Mouse (Mus musculus) cerebellum, adult (tissue): ENCODE measurements around the gene Laptm4a.
"Not testable (repeated sequence)": the region's sequence is repeated elsewhere in the genome, so short reads cannot be mapped to it uniquely, and the experiment has no call there.

Source experiments
- ATAC-seq: cut with Nextera tagmentation; 2 replicates; pipeline ENCODE4 v1.9.2; 2017; ENCODE audit warnings: mild to moderate bottlenecking, moderate library complexity, mixed read lengths; ENCODE audit not compliant: insufficient number of reproducible peaks, low FRiP score, low TSS enrichment

Gene Laptm4a

DNA sequence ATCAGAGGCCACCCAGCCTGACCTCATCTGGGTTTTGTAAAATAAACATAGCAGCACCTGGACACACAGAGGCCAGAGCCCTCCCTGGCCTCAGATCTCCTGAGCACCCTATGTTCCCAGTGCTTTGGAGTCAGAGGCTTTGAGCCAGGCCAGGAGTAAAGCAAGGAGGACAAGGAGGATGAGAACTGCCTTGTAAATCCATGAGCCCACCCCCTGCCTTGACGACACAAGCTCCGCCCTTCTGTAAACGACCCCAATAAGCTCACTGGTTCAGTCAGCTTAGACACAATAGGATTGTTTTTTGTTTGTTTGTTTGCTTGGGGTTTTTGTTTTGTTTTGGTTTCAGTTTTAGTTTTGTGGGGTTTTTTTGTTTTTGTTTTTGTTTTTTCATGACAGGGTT is 19.0 kb upstream of the Laptm4a start:
- no peak for ATAC-seq

DNA sequence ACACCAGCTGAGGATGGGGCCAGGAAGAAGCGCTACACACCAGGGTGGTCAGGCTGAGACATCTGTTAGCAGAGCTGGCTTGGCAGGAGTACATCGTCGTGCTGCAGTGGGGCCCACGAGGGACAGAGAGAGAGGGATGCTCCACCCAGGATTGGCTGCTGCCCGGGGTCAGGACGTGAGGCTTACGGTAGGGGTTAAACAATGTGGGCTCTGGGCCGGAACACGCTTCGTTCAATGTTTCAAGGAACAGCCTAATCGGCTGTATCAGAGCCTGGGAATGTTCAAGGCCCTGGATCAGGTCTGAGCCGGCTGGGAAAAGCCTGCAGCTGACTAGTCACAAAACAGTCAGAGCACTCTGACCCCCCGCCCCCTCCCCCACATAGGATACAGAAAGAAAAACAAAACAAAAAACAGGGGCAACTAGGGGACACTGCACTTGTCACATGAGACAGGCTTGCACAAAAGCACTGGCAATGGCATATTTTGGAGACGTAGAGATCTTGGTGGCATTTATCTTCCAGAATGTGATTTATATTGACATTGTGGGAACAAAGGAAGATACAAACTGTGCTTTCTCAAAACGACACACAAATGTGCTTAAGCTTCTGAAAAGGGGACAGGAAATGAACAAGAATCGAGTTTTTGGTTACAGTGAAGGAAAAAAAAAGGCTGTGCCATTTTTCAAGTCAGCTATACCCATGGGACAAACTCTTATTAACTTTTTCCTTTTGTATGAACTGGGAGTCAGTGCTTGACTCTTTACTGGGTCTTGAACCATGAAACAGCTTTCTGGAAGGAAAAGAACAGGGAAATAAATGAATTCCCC is 8.4 kb upstream of the Laptm4a start:
- no peak for ATAC-seq

DNA sequence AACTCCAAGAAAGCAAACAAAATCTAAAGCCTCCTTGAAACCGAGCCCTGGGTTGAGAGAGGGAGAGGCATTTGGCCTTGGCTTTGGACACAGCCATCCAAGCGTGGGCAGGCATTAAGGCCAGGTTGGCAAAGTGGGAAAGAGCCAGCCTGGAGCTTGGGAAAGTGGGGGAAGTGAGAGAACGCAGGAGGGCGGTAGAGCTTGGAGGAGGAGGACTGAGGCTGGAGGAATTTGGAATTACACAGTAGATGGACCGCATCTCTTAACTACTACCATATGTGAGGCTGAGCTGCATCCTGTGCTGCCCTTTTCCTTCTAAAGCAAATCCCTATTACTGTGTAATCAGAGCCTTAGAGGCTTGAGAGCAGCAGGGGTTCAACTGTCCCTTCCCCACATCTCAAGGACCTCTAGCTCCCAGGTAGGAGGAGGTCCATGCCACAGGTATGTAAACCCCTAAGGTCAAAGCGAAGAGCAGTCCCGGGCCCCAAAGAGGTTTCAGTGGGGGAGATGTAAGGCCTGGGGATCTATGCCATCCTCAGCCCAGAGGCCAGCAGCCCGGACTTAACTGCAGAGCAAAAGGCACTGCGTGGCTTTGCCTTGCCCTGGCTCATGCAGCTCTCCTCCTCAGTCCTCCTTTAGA is 7.6 kb upstream of the Laptm4a start:
- peak; percentile 81 for ATAC-seq

DNA sequence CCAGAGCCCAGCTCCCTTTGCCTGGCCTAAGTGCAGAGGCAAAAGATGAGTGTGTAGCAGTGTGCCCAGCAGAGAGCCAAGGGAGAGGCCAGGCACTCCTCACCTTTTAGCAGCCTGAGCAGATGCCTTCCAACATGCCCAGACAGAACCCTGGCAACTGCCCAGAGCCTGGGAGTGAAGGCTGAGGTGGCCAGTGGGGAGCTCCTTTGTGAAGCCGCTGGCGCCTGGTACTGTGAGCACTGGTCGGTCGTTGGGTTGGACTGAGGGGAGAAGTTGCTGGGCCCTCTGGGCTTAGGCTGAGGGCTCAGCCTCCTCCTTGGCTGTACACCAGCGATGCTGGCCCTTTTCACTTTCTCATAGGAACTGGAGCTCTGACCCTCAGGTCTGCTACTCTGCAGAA is 5.1 kb upstream of the Laptm4a start:
- 0 out of 2 replicates have a peak, but pooled peaks have one; percentile 22 for ATAC-seq

DNA sequence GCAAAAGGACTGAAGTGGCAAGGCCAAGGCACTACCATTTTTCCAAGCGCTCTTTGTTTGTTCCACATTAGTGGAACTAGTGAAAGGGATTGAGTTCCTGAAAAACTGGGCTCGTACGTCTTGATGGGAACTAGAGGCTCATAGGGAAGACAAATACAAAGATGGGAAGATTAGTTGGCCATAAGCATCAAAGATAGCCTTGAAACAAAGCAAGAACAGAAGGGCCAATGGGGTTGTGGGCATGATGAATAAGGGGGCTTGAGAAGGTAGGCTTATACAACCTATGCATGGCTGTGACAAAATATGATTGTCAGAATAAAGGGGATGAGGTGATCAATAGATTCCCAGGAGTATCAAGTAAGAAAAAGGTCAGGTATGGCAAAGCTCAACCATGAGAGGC is 2.2 kb upstream of the Laptm4a start:
- no peak for ATAC-seq

DNA sequence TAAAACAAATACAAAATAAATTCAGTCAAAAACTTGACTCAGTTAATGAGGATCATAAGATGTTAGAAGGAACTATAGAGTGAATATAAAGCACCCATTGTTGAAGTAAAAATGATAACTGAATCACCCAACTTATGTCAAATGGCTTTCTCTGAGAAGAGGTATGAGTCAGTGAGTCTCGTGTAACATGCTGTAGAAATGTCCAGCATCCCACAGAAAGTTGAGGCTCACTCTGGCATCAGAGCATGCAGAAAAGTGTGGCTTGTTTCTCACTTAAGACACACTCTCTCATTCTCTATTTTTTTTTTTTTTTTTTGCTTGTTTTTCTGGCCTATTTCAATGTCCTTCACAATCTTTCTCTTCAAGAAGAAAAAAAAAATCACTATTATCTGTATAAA is 469 bp upstream of the Laptm4a start:
- ATAC-seq, result no peak

DNA sequence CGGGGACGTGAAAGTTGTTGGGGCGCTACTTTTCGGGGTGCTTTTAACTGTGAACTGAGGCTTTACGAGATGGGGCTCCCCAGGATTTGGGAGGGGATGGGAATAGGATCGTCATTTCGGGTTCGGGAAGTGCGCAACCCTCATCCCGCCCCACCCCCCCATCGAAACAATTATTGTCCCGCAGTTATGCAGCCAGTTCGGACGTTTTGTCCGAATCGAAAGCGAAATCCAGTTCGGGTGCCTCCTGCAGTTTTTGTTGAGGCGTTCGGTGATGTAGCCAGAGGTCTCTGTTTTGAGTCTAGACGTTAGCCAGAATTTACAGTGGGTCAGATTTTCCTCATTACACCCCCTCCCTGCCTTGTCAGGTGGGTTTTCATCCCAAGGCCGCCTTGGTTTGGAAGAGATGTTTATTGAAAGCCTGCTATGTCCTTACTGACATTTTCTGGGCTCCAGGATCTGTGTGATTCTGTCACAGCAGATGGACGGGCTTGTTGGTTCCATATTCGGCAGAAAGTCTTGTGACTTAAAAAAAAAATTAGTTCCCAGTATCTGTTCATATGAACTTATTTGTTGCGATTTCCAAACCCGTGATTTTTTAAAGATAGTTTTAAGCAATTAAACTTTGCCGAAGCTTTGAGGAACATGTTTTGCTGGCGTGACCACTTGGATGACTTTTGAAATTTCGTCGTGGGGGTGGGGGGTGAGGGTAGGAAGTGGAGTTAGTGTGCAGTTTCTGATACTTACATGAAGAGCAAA is 1.1 kb downstream of the Laptm4a start:
- ATAC-seq, result no peak

DNA sequence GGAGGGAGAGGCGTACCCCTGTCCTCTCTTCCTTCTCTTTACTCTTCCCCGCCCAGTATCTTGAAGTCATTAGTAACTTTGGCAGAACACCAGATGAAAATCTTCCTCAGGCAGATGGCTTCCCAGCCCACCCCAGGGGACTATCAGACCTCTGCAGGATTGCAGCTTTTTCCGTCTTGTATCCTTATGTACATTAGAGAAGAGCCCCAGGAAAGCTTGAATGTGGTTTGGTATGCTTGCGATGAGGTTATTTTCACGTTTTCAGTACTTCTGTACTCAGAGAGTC is 1.6 kb downstream of the Laptm4a start:
- no peak for ATAC-seq

DNA sequence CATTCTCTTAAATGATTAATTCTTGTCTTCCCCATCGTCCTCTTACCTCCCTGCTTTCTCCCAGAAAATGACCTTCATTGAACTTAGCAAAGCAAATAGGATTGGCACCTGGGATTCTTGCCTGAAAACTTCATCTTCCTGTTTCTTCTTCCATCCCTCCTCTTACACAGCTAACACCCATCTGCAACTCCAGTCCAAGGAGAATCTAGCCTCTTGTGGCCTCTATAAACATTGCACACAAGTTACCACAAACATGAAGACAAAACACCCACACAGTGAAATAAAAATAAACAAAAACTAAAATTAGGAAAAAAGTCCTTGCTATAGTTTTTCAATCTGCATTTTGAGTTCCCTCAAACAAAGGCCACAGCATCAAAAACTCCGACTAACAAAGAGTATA is 2.1 kb downstream of the Laptm4a start:
- ATAC-seq, result no peak

DNA sequence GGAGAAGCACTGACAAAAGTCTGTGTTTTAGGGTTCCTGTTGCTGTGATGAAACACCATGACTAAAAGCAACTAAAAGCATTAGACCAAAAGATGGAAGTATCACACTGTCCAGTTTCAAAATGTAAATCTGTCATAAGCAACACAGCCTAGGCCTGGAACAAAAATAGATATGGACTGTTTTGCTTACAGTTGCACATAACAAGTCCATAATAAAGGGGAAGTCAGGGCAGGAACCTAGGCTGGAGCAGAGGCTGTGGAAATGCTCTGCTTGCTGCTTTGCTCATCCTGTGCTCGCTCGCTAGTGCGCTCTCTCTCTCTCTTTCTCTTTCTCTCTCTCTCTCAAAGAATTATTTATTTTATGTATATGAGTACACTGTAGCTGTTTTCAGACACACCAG is 6.2 kb downstream of the Laptm4a start:
- no peak for ATAC-seq

DNA sequence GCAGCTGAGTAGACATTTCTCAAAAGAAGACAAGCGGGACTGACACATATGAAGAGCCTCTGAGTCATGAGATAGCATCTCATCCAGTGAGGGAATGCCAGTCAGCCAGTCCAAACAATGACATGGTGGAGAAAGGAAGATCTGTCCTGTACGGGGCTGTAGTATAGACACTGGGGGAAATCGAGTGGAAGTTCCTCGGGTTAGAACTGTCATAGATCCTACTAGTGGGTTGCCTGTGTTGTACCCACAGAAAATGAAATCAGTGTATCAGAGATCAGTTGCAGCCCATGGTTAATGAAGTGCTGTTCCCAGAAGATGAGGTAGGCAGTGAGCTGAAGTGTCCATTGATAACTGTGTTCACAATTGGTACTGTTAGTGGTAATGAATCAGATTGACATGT is 7.3 kb downstream of the Laptm4a start:
- ATAC-seq, result no peak

DNA sequence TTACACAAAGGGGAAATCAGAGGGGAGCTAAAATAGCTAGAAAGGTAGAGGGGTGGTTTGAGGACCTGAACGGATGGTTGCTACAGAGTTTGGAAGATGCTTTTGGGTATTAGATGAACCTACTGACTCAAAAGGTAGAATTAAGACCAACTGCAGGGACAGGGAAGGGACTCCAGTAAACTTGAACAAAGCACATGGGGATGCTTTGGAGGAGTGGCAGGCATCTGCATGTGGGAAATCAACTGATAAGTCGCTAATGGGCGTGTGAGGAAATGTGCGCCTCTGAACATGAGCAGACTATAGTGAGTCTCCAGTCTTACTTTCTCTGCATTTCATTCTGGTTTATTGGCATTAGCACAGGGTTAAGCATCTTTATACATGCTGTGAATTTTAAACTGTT is 9.6 kb downstream of the Laptm4a start:
- ATAC-seq, result no peak

DNA sequence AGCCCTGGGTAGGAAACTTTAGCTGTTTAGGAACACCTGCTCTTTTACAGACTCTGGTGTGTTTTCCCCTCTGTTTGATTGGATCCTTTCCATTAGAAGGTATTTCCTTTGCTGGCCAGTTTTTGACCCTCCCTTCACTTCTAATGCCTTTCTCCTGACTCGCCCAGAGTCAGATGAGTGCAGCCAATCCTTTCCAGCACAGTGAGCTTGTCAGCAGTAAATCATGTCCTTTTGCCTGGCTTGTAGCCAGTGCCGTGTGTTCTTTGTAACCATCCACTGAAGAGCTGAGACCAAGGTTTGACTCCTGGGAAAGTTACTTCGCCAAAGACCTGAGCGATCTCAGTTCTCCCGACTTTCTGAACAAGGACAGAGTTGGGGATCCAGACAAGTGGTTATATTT is 13.9 kb downstream of the Laptm4a start:
- ATAC-seq, result no peak

DNA sequence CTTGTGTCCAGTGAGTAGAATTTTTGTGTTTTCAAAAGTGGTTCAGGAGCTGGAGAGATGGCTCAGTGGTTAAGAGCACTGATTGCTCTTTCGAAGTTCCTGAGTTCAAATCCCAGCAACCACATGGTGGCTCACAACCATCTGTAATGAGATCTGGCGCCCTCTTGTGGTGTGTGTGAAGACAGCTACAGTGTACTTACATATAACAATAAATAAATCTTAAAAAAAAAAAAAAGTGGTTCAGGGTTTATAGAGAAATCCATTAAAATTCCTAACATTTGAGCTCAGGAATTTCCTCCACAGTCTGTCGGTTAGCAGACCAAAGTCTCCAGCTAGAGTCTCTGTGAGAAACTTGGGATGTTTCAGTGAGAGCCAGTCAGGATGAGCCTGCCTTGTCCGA is 14.7 kb downstream of the Laptm4a start:
- ATAC-seq, result not testable (repeated sequence)

DNA sequence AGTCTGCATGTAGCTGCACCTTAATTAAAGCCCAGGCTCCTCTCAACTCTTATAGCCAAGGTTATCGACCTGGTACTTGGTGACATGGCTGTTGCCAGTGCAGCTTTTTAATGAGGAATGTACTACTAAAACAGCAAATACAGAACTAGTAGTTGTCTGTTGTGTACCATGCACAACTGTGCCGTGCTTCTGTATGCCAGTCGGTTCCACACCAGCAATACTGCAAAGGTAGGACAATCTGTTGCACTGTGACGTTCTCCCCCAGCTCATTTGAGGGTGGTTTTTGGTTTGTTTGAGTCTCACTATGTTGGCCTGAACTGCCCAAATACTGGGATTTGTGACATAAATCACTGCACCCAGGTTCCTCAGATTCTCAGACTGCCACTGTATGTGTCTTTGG is 18.0 kb downstream of the Laptm4a start:
- ATAC-seq, result no peak

DNA sequence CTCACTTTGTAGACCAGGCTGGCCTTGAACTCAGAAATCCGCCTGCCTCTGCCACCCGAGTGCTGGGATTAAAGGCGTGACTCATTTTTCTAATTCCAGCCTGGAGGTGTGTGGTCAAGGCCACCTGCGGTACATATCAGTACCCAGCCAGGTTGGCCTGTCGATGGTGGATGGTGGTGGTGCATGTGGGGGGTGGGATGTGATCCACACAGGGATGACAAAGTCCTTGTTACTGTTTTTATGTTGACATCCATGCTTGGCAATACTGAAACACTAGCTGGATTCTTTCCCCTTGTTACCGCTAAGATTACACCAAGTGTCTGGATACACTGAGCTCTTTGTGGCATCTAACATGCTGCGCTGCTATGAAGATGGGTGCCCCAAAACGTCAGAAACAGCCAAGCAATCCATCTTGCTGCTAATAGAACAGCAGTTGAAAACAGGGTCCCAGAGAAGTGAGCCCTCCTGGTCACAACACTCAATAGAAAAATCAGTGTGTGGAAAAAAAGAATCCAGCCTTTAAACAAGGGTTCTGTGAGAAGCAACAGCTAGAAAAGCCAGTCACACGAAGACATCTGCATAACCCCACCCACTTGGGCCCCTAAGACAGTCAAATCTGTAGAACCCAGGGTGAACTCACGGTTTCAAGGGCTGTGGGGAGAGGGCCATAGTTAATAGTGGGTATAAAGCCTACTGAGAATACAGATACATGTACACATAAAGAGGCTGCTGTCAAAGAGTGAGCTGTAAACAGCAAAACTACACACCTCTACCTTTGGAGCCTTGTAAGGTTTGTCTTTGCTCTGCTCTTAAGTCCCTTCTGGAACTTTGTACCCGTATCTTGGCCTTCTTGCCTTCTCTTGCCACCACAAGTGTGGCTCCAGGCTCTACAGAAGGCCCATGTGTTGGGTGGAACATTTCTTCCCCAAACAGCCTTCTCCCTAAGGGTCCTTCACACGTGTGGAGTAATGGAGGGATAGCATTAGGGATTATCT is 18.8 kb downstream of the Laptm4a start:
- ATAC-seq, result no peak

DNA sequence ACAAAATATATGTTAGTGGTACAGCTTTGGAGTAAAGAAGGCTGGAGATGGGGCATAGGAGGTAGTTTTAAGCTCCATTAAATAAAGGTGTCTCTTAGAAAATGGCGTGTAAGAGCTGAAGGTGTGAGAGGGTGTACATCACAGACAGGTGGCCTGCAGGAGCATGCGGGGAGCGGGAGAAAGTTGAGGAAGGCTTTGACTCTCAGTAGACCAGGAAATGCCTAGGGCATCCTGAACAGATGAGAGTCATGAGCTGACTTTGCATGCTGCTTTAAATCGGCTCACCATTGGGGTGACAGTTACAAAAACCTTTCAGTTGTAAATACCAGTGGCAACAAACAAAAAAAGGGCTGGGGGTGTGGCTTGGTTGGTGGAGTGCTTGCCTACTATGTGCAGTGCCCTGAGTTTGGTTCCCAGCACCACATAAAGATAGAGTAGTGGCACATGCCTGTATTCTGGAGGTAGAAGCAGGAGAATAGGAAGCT is 19.7 kb downstream of the Laptm4a start:
- ATAC-seq, result no peak

DNA sequence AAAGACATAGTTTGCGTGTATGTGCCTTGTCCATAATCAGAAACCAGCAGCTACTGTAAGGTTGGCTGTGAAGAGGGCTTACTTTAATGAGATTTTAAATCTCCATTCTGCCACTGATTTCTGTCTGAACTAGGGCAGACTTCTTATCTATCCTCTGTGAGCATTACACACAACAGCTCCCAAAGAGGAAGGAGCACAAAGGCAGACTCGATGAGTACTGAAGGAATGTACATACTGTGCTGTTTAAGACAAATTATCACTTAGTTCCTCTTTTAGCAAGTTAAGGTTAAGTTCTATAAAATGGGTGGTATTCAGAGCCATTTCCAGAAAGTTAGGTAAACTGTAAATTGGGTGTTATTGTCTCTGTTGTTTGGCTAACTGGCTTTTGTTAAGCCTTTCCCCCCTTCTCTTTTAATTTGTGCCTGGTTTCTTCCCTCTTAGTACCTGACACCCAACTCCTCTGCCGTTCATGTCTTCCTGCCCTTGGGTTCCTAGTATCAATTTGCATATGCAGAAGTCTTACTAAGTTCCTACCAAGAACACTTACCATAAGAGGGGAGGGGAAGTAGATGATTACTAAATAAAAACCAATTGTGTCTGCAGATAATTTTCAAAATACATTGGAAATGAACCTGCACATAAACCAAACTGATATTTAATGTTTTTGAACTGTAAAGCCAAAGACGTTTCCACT is 20.4 kb downstream of the Laptm4a start:
- no peak for ATAC-seq

DNA sequence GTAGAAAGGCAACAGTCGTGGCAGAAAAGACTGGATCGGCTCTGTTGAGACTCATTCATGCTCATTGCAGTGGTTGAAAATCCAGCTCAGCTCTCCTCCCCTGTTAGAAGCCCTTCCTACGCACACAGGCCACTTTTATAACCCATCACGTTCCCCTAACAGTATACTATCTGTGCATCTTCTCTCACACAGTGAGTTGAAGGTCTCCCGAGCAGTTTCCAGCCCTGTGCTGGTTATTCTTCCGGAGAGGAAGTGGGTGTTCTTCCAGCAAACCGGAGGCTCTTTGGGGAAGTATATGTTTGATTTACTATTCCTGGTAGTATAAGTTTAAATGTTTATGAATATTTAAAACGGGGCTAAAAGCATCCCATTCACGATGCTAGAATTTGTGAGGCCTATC is 25.7 kb downstream of the Laptm4a start:
- ATAC-seq, result no peak
